Mouse (Mus musculus): ENCODE data around the gene Sec1. TPM values are rescaled to one million over a fixed set of nuclear protein-coding genes. Genes with fewer than 3 reads are reported as not detected.

The Sec1 gene
- polyA plus RNA-seq, 1 experiment from 2014 or later = 0.13 TPM

GRCm38 (mm10) chr7:45635711-45636688 is 58.2 kb downstream of the Sec1 start:
- Histone ChIP-seq H3K27me3 (ENCODE audit: insufficient read depth, low read length) (no peaks in the 10 kb centered on the region), H3K36me3 (ENCODE audit: insufficient read depth, low read length) (0 out of 2 replicates have a peak, but pooled peaks cover 4% of the 10 kb centered on the region), H3K9ac (ENCODE audit: low read depth, low read length) (no peak overlapping the region), H3K27ac (peak overlapping the region; percentile 64), H3K9me3 (replicated peaks; ENCODE audit: low read length) (no peaks in the 10 kb centered on the region), H3K4me3 (replicated peaks; ENCODE audit: low read depth, low read length) (no peak overlapping the region), H3K4me2 (ENCODE audit: low read length) (no peak overlapping the region), H3K4me1 (replicated peaks; ENCODE audit: insufficient read depth, low read length) (peaks cover 16% of the 10 kb centered on the region; the same call in 1 of the 2 replicates)
- DNase-seq (ENCODE audit: low spot score) (peak; percentile 89), ATAC-seq (replicated peaks; ENCODE audit: low FRiP score, low read depth) (no peak)
- WGBS = 55% methylated on average over 15 of the region's 15 CpGs
- TF ChIP-seq CTCF (IDR thresholded peaks at IDR 0.05; ENCODE audit: low read depth) = no peak

GRCm38 (mm10) chr7:45634946-45635681 is 59.1 kb downstream of the Sec1 start:
- ATAC-seq (replicated peaks; ENCODE audit: low FRiP score, low read depth) = no peak
- Histone ChIP-seq H3K9me3 (replicated peaks; ENCODE audit: low read length) (no peaks in the 10 kb centered on the region), H3K9ac (ENCODE audit: low read depth, low read length) (no peak overlapping the region), H3K4me2 (ENCODE audit: low read length) (no peak overlapping the region), H3K27me3 (ENCODE audit: insufficient read depth, low read length) (no peaks in the 10 kb centered on the region), H3K4me1 (replicated peaks; ENCODE audit: insufficient read depth, low read length) (peaks cover 8% of the 10 kb centered on the region; the same call in 1 of the 2 replicates), H3K36me3 (ENCODE audit: insufficient read depth, low read length) (0 out of 2 replicates have a peak, but pooled peaks cover 4% of the 10 kb centered on the region), H3K4me3 (replicated peaks; ENCODE audit: low read depth, low read length) (no peak overlapping the region), H3K27ac (peak overlapping the region; percentile 64)
- peak; percentile 75 for DNase-seq (ENCODE audit: low spot score)
- 78% methylated on average over 11 of the region's 11 CpGs for WGBS
- no peak for TF ChIP-seq CTCF (IDR thresholded peaks at IDR 0.05; ENCODE audit: low read depth)

- Histone ChIP-seq H3K4me2 (ENCODE audit: low read length) (peak overlapping the region; percentile 45), H3K36me3 (ENCODE audit: insufficient read depth, low read length) (0 out of 2 replicates have a peak, but pooled peaks cover 4% of the 10 kb centered on the region), H3K27ac (no peak overlapping the region), H3K9me3 (replicated peaks; ENCODE audit: low read length) (no peaks in the 10 kb centered on the region), H3K4me3 (replicated peaks; ENCODE audit: low read depth, low read length) (no peak overlapping the region), H3K4me1 (replicated peaks; ENCODE audit: insufficient read depth, low read length) (peaks cover 6% of the 10 kb centered on the region; the same call in 1 of the 2 replicates), H3K9ac (ENCODE audit: low read depth, low read length) (peak overlapping the region; percentile 2; the same call in 1 of the 2 replicates), H3K27me3 (ENCODE audit: insufficient read depth, low read length) (peaks cover 4% of the 10 kb centered on the region; the same call in 1 of the 2 replicates)
- 21% methylated on average over 35 of the region's 35 CpGs for WGBS
- ATAC-seq (replicated peaks; ENCODE audit: low FRiP score, low read depth) (0 out of 2 replicates have a peak, but pooled peaks have one; percentile 23), DNase-seq (ENCODE audit: low spot score) (peak; percentile 67)
- TF ChIP-seq CTCF (IDR thresholded peaks at IDR 0.05; ENCODE audit: low read depth) = peak; percentile 52; the same call in 1 of the 2 replicates
Measured at GRCm38 (mm10) chr7:45632499-45632898, 61.7 kb downstream of the Sec1 start.

- 75% methylated on average over 23 of the region's 23 CpGs for whole genome bisulfite sequencing
- H3K4me2 ChIP-seq (ENCODE audit: low read length) = no peak overlapping the region; the same call in 1 of the 2 replicates
- H3K9ac ChIP-seq (ENCODE audit: low read depth, low read length) = no peak overlapping the region
- H3K36me3 ChIP-seq (ENCODE audit: insufficient read depth, low read length) = no peaks in the 10 kb centered on the region
- TF ChIP-seq CTCF (IDR thresholded peaks at IDR 0.05; ENCODE audit: low read depth) = no peak
- H3K4me1 ChIP-seq (replicated peaks; ENCODE audit: insufficient read depth, low read length) = peaks cover 6% of the 10 kb centered on the region; the same call in 1 of the 2 replicates
- ATAC-seq (replicated peaks; ENCODE audit: low FRiP score, low read depth) (no peak), DNase-seq (ENCODE audit: low spot score) (no peak)
- no peak overlapping the region for H3K4me3 ChIP-seq (replicated peaks; ENCODE audit: low read depth, low read length)
- H3K27me3 ChIP-seq (ENCODE audit: insufficient read depth, low read length) = peaks cover 4% of the 10 kb centered on the region; the same call in 1 of the 2 replicates
- no peaks in the 10 kb centered on the region for H3K9me3 ChIP-seq (replicated peaks; ENCODE audit: low read length)
- no peak overlapping the region for H3K27ac ChIP-seq
Measured at GRCm38 (mm10) chr7:45630064-45630907, 63.9 kb downstream of the Sec1 start.

GRCm38 (mm10) chr7:45628364-45629294 is 65.6 kb downstream of the Sec1 start:
- Histone ChIP-seq H3K9me3 (replicated peaks; ENCODE audit: low read length) (no peaks in the 10 kb centered on the region), H3K4me1 (replicated peaks; ENCODE audit: insufficient read depth, low read length) (peaks cover 6% of the 10 kb centered on the region; the same call in 1 of the 2 replicates), H3K36me3 (ENCODE audit: insufficient read depth, low read length) (no peaks in the 10 kb centered on the region), H3K4me2 (ENCODE audit: low read length) (peak overlapping the region; percentile 82), H3K9ac (ENCODE audit: low read depth, low read length) (peak overlapping the region; percentile 68), H3K27me3 (ENCODE audit: insufficient read depth, low read length) (peaks cover 4% of the 10 kb centered on the region; the same call in 1 of the 2 replicates), H3K4me3 (replicated peaks; ENCODE audit: low read depth, low read length) (peak overlapping the region; percentile 50), H3K27ac (peak overlapping the region; percentile 77)
- TF ChIP-seq CTCF (IDR thresholded peaks at IDR 0.05; ENCODE audit: low read depth) = peak; percentile 77
- DNase-seq (ENCODE audit: low spot score) = peak; percentile 91
- peak; percentile 74 for ATAC-seq (replicated peaks; ENCODE audit: low FRiP score, low read depth)
- 2% methylated on average over 104 of the region's 105 CpGs for WGBS

Other genes with a start within 250 kb of the Sec1 start
- gene Ftl1, start 234.5 kb downstream of the Sec1 start, polyA plus RNA-seq (2015; fragmentation: Nextera tagmentation; extraction: Ambion mirVana) = 6,674 and 7,026 TPM in 2 replicates
- 183 and 194 TPM in 2 replicates for gene Bax, start 227.5 kb downstream of the Sec1 start, polyA plus RNA-seq (2015; fragmentation: Nextera tagmentation; extraction: Ambion mirVana)
- 0.93 and 1.1 TPM in 2 replicates for gene Tulp2, start 212.5 kb downstream of the Sec1 start, polyA plus RNA-seq (2015; fragmentation: Nextera tagmentation; extraction: Ambion mirVana)
- gene Gm45808, start 207.6 kb downstream of the Sec1 start, polyA plus RNA-seq (2015; fragmentation: Nextera tagmentation; extraction: Ambion mirVana) = not detected in 2 replicates
- 1.8 TPM in 2 replicates for gene Dhdh, start 205.6 kb downstream of the Sec1 start, polyA plus RNA-seq (2015; fragmentation: Nextera tagmentation; extraction: Ambion mirVana)
- 246 and 265 TPM in 2 replicates for gene Nucb1, start 184.0 kb downstream of the Sec1 start, polyA plus RNA-seq (2015; fragmentation: Nextera tagmentation; extraction: Ambion mirVana)
- 21.4 and 21.9 TPM in 2 replicates for gene Ppp1r15a, start 168.1 kb downstream of the Sec1 start, polyA plus RNA-seq (2015; fragmentation: Nextera tagmentation; extraction: Ambion mirVana)
- 5.1 and 5.8 TPM in 2 replicates for gene Plekha4, start 168.1 kb downstream of the Sec1 start, polyA plus RNA-seq (2015; fragmentation: Nextera tagmentation; extraction: Ambion mirVana)
- 20.5 and 21.0 TPM in 2 replicates for gene Hsd17b14, start 139.5 kb downstream of the Sec1 start, polyA plus RNA-seq (2015; fragmentation: Nextera tagmentation; extraction: Ambion mirVana)
- gene Bcat2, start 124.2 kb downstream of the Sec1 start, polyA plus RNA-seq (2015; fragmentation: Nextera tagmentation; extraction: Ambion mirVana) = 92.7 and 93.0 TPM in 2 replicates
- 0.12 TPM in 1 of 2 replicates, not detected in the other for gene Fgf21, start 78.9 kb downstream of the Sec1 start, polyA plus RNA-seq (2015; fragmentation: Nextera tagmentation; extraction: Ambion mirVana)
- 0.08 and 0.26 TPM in 2 replicates for gene Fut1, start 77.1 kb downstream of the Sec1 start, polyA plus RNA-seq (2015; fragmentation: Nextera tagmentation; extraction: Ambion mirVana)
- 0.17 and 0.29 TPM in 2 replicates for gene Izumo1, start 72.6 kb downstream of the Sec1 start, polyA plus RNA-seq (2015; fragmentation: Nextera tagmentation; extraction: Ambion mirVana)
- gene Rasip1, start 66.9 kb downstream of the Sec1 start, polyA plus RNA-seq (2015; fragmentation: Nextera tagmentation; extraction: Ambion mirVana) = 16.9 and 21.1 TPM in 2 replicates
- gene Mamstr, start 54.4 kb downstream of the Sec1 start, polyA plus RNA-seq (2015; fragmentation: Nextera tagmentation; extraction: Ambion mirVana) = 3.9 and 4.8 TPM in 2 replicates
- 0.38 TPM in 2 replicates for gene Fut2, start 28.0 kb downstream of the Sec1 start, polyA plus RNA-seq (2015; fragmentation: Nextera tagmentation; extraction: Ambion mirVana)
- gene Ntn5, start 10.4 kb downstream of the Sec1 start, polyA plus RNA-seq (2015; fragmentation: Nextera tagmentation; extraction: Ambion mirVana) = 0.18 and 0.23 TPM in 2 replicates
- 7.5 and 8.9 TPM in 2 replicates for gene Car11, start 5.4 kb upstream of the Sec1 start, polyA plus RNA-seq (2015; fragmentation: Nextera tagmentation; extraction: Ambion mirVana)
- gene Dbp, start 10.7 kb upstream of the Sec1 start, polyA plus RNA-seq (2015; fragmentation: Nextera tagmentation; extraction: Ambion mirVana) = 8.4 and 8.6 TPM in 2 replicates
- gene Rpl18, start 21.1 kb upstream of the Sec1 start, polyA plus RNA-seq (2015; fragmentation: Nextera tagmentation; extraction: Ambion mirVana) = 1,049 and 1,142 TPM in 2 replicates
- gene Sphk2, start 23.6 kb upstream of the Sec1 start, polyA plus RNA-seq (2015; fragmentation: Nextera tagmentation; extraction: Ambion mirVana) = 20.8 and 22.3 TPM in 2 replicates
- 0.23 and 0.28 TPM in 2 replicates for gene Fam83e, start 26.8 kb upstream of the Sec1 start, polyA plus RNA-seq (2015; fragmentation: Nextera tagmentation; extraction: Ambion mirVana)
- gene Spaca4, start 31.4 kb upstream of the Sec1 start, polyA plus RNA-seq (2015; fragmentation: Nextera tagmentation; extraction: Ambion mirVana) = not detected in 2 replicates
- gene Lmtk3, start 89.3 kb upstream of the Sec1 start, polyA plus RNA-seq (2015; fragmentation: Nextera tagmentation; extraction: Ambion mirVana) = 0.59 and 0.91 TPM in 2 replicates
- 3.7 and 3.9 TPM in 2 replicates for gene Sult2b1, start 90.3 kb upstream of the Sec1 start, polyA plus RNA-seq (2015; fragmentation: Nextera tagmentation; extraction: Ambion mirVana)
- 99.2 and 105 TPM in 2 replicates for gene Cyth2, start 120.2 kb upstream of the Sec1 start, polyA plus RNA-seq (2015; fragmentation: Nextera tagmentation; extraction: Ambion mirVana)
- gene Kcnj14, start 130.4 kb upstream of the Sec1 start, polyA plus RNA-seq (2015; fragmentation: Nextera tagmentation; extraction: Ambion mirVana) = 0.80 and 1.3 TPM in 2 replicates
- 50.6 and 53.5 TPM in 2 replicates for gene Grwd1, start 136.5 kb upstream of the Sec1 start, polyA plus RNA-seq (2015; fragmentation: Nextera tagmentation; extraction: Ambion mirVana)
- gene Kdelr1, start 178.4 kb upstream of the Sec1 start, polyA plus RNA-seq (2015; fragmentation: Nextera tagmentation; extraction: Ambion mirVana) = 81.3 and 84.5 TPM in 2 replicates
- 0.29 and 0.32 TPM in 2 replicates for gene Grin2d, start 184.0 kb upstream of the Sec1 start, polyA plus RNA-seq (2015; fragmentation: Nextera tagmentation; extraction: Ambion mirVana)
- 0.96 and 1.6 TPM in 2 replicates for gene Syngr4, start 202.3 kb upstream of the Sec1 start, polyA plus RNA-seq (2015; fragmentation: Nextera tagmentation; extraction: Ambion mirVana)
- 6.2 and 6.7 TPM in 2 replicates for gene Tmem143, start 202.5 kb upstream of the Sec1 start, polyA plus RNA-seq (2015; fragmentation: Nextera tagmentation; extraction: Ambion mirVana)
- gene Emp3, start 227.0 kb upstream of the Sec1 start, polyA plus RNA-seq (2015; fragmentation: Nextera tagmentation; extraction: Ambion mirVana) = 170 and 171 TPM in 2 replicates
- 7.2 and 8.4 TPM in 2 replicates for gene Ccdc114, start 229.7 kb upstream of the Sec1 start, polyA plus RNA-seq (2015; fragmentation: Nextera tagmentation; extraction: Ambion mirVana)